17 mouse cellular contexts compared by ENCODE assay signal in genomic region chr14:77327693-77328092, GRCm38 (mm10).
DNase-seq lines count a peak whose midpoint lies in the region; ATAC-seq lines count a peak whose summit lies in the region.
"Had no signal": no experiment of that assay in that cellular context is flagged by ENCODE, and none has a peak within 500 bp of the region (broad histone marks: within the 10 kb centered on the region; RNA-seq: fewer than 3 reads in every experiment).

No protein-coding gene starts in this region.

- no peak overlapping the region for H3K4me3 ChIP-seq in kidney, embryonic 15.5 days (replicated peaks)
- H3K4me3 ChIP-seq in kidney, embryonic 16.5 days (ENCODE audit: low read length), result no peak overlapping the region
- H3K4me3 ChIP-seq: embryonic facial prominence, embryonic 12.5 days; forebrain, embryonic 15.5 days; heart, embryonic 12.5 days; hindbrain, embryonic 10.5 days had no signal

- H3K9me3 ChIP-seq in kidney, embryonic 15.5 days (replicated peaks), result no peaks in the 10 kb centered on the region
- no peaks in the 10 kb centered on the region for H3K9me3 ChIP-seq in kidney, embryonic 16.5 days (ENCODE audit: low read length)
- H3K9me3 ChIP-seq: embryonic facial prominence, embryonic 12.5 days; heart, embryonic 12.5 days had no signal

- 63% methylated on average over 3 of the region's 3 CpGs for WGBS in kidney, embryonic 15.5 days
- 50% methylated on average over 3 of the region's 3 CpGs for WGBS in kidney, embryonic 16.5 days

- H3K36me3 ChIP-seq in kidney, embryonic 15.5 days, result no peaks in the 10 kb centered on the region
- no peaks in the 10 kb centered on the region for H3K36me3 ChIP-seq in kidney, embryonic 16.5 days (ENCODE audit: insufficient read depth, low read length)
- H3K36me3 ChIP-seq: embryonic facial prominence, embryonic 12.5 days; heart, embryonic 12.5 days; hindbrain, embryonic 10.5 days had no signal

- H3K27me3 ChIP-seq in kidney, embryonic 15.5 days, result no peaks in the 10 kb centered on the region
- no peaks in the 10 kb centered on the region for H3K27me3 ChIP-seq in kidney, embryonic 16.5 days (ENCODE audit: insufficient read depth, low read length)
- H3K27me3 ChIP-seq: embryonic facial prominence, embryonic 12.5 days; forebrain, embryonic 15.5 days; heart, embryonic 12.5 days had no signal

- H3K4me2 ChIP-seq in kidney, embryonic 15.5 days, result no peak overlapping the region
- no peak overlapping the region for H3K4me2 ChIP-seq in kidney, embryonic 16.5 days (replicated peaks; ENCODE audit: low read depth, low read length)
- H3K4me2 ChIP-seq: embryonic facial prominence, embryonic 12.5 days; forebrain, embryonic 15.5 days; heart, embryonic 12.5 days; hindbrain, embryonic 14.5 days had no signal

- H3K4me1 ChIP-seq in kidney, embryonic 15.5 days, result no peaks in the 10 kb centered on the region
- H3K4me1 ChIP-seq in kidney, embryonic 16.5 days (ENCODE audit: insufficient read depth, low read length), result no peaks in the 10 kb centered on the region
- H3K4me1 ChIP-seq: embryonic facial prominence, embryonic 12.5 days; forebrain, embryonic 15.5 days; heart, embryonic 12.5 days; hindbrain, embryonic 10.5 days had no signal

- peak; percentile 6 for DNase-seq in kidney, adult 18-20 months
- DNase-seq in kidney, postnatal 36 days, result peak; percentile 9 to 29
- no peak for DNase-seq in left cerebral cortex, postnatal 36 days (ENCODE audit: low spot score in 2 of 2)
- DNase-seq in cerebellum, postnatal 4 days (ENCODE audit: low spot score in 2 of 2), result no peak
- DNase-seq: adrenal gland, adult 8-10 months; adrenal gland, postnatal 36 days; cerebellum, adult 11 months; cerebellum, adult 8-10 months; cerebellum, postnatal 14 days had no signal

- H3K9ac ChIP-seq in kidney, embryonic 15.5 days, result no peak overlapping the region
- H3K9ac ChIP-seq in kidney, embryonic 16.5 days (replicated peaks; ENCODE audit: low read length), result no peak overlapping the region
- H3K9ac ChIP-seq: embryonic facial prominence, embryonic 12.5 days; forebrain, embryonic 15.5 days; heart, embryonic 12.5 days; hindbrain, embryonic 14.5 days had no signal

- intact Hi-C loops in left cerebral cortex, postnatal 36 days (cut with DNase I), result no loop called here

- H3K27ac ChIP-seq in kidney, embryonic 15.5 days, result no peak overlapping the region
- H3K27ac ChIP-seq in kidney, embryonic 16.5 days (ENCODE audit: low read length), result no peak overlapping the region
- H3K27ac ChIP-seq: embryonic facial prominence, embryonic 12.5 days; forebrain, embryonic 15.5 days; hindbrain, embryonic 10.5 days; hindbrain, embryonic 14.5 days had no signal

- no peak for ATAC-seq in kidney, embryonic 15.5 days (replicated peaks; ENCODE audit: low FRiP score)
- peak; percentile 65; the same call in 1 of the 2 replicates for ATAC-seq in kidney, embryonic 16.5 days (ENCODE audit: low FRiP score, low TSS enrichment)
- no peak for ATAC-seq in cerebellum, adult (ENCODE audit: insufficient number of reproducible peaks, low FRiP score, low TSS enrichment)
- ATAC-seq: forebrain, embryonic 15.5 days had no signal

Comparison
In these comparisons a context has a peak if more than half of its experiments do, and no peak if none do; other contexts are left out.
1. DNase-seq: peak in kidney, adult 18-20 months (single experiment) and kidney, postnatal 36 days (2 of 2); none in left cerebral cortex, postnatal 36 days (0 of 2) and cerebellum, postnatal 4 days (0 of 2).